Comparison of ENCODE assay signal across 9 mouse cellular contexts in genomic region chr16:18604267-18604701, GRCm38 (mm10). TPM values are rescaled to one million over a fixed set of nuclear protein-coding genes. Genes with fewer than 3 reads are reported as not detected.
DNase-seq lines count a peak whose midpoint lies in the region; ATAC-seq and TF ChIP-seq lines count a peak whose summit lies in the region.
"Had no signal": no experiment of that assay in that cellular context is flagged by ENCODE, and none has a peak within 500 bp of the region (broad histone marks: within the 10 kb centered on the region; RNA-seq: fewer than 3 reads in every experiment).

No protein-coding gene starts in this region.

- peak overlapping the region; percentile 3; the same call in 1 of the 2 replicates for H3K9ac ChIP-seq in heart, embryonic 14.5 days (ENCODE audit: low read length)

- H3K4me2 ChIP-seq in heart, embryonic 14.5 days (ENCODE audit: low read length), result no peak overlapping the region

- peak overlapping the region; percentile 56 to 70 for H3K27ac ChIP-seq in heart, embryonic 14.5 days (replicated peaks in 1 of 2; ENCODE audit: control insufficient read depth in 1 of 2, insufficient read depth in 1 of 2, low read depth in 2 of 2, low read length in 2 of 2)
- no peak overlapping the region for H3K27ac ChIP-seq in thymus, adult 2 months (ENCODE audit: control insufficient read depth, insufficient read depth, low read length)

- H3K4me3 ChIP-seq in heart, embryonic 14.5 days (ENCODE audit: control insufficient read depth in 1 of 2, insufficient read depth in 1 of 2, low read depth in 1 of 2, low read length in 2 of 2), result no peak overlapping the region
- no peak overlapping the region for H3K4me3 ChIP-seq in thymus, adult 2 months (ENCODE audit: control insufficient read depth, insufficient read depth, low read length)

- H3K4me1 ChIP-seq in heart, embryonic 14.5 days (ENCODE audit: control insufficient read depth in 2 of 2, insufficient read depth in 2 of 2, low read length in 2 of 2), result peaks cover 17 to 22% of the 10 kb centered on the region in 2 experiments
- 0 out of 2 replicates have a peak, but pooled peaks cover 4% of the 10 kb centered on the region for H3K4me1 ChIP-seq in thymus, adult 2 months (replicated peaks; ENCODE audit: control insufficient read depth, insufficient read depth, low read length)

- H3K9me3 ChIP-seq in heart, embryonic 14.5 days (ENCODE audit: control insufficient read depth, low read length), result no peaks in the 10 kb centered on the region

- ATAC-seq in heart, embryonic 14.5 days (ENCODE audit: insufficient number of reproducible peaks, insufficient read depth, low FRiP score, low read depth), result peak; percentile 52

- no peak for TF ChIP-seq CTCF in thymus, adult 2 months (IDR thresholded peaks at IDR 0.05; ENCODE audit: borderline replicate concordance, control insufficient read depth, extremely low read depth, insufficient read depth, low read length, poor library complexity)

- 24% methylated on average over 7 of the region's 8 CpGs for WGBS in heart, embryonic 14.5 days
- WGBS in thymus, adult 2 months, result 90% methylated on average over 8 of the region's 8 CpGs

- peak; percentile 38 for DNase-seq in adrenal gland, adult 2 months
- DNase-seq in adrenal gland, postnatal 25 days, result no peak
- peak; percentile 74 for DNase-seq in adipocyte (ENCODE audit: low spot score)
- peak; percentile 47 to 84 for DNase-seq in kidney, postnatal 25 days
- no peak for DNase-seq in thymus, adult 18-20 months
- no peak for DNase-seq in thymus, adult 2 months
- DNase-seq in frontal cortex, postnatal 25 days (ENCODE audit: low spot score in 2 of 2), result no peak
- DNase-seq: cerebellum, adult 2 months had no signal

- H3K36me3 ChIP-seq in heart, embryonic 14.5 days (ENCODE audit: control insufficient read depth, insufficient read depth, low read length), result no peaks in the 10 kb centered on the region
- no peaks in the 10 kb centered on the region for H3K36me3 ChIP-seq in thymus, adult 2 months (ENCODE audit: control insufficient read depth, insufficient read depth, low read length)

- TF ChIP-seq POLR2A in thymus, adult 2 months (IDR thresholded peaks at IDR 0.05; ENCODE audit: control insufficient read depth, extremely low read depth, insufficient read depth, low read length, poor library complexity), result no peak

- peaks cover 11% of the 10 kb centered on the region; the same call in 1 of the 2 replicates for H3K27me3 ChIP-seq in heart, embryonic 14.5 days (ENCODE audit: control insufficient read depth, insufficient read depth, low read length)
- no peaks in the 10 kb centered on the region; the same call in 1 of the 2 replicates for H3K27me3 ChIP-seq in thymus, adult 2 months (ENCODE audit: control insufficient read depth, insufficient read depth, low read length)

RNA-seq across cellular contexts. Expression of gene Tbx1, which starts 13.8 kb away (rescaled TPM):
- under 1 TPM in 1 of 2 experiments, not detected in 1; 0.28 TPM for total RNA-seq in adrenal gland, adult 2 months (2021)
- polyA plus RNA-seq in adrenal gland, adult 2 months (2012; rRNA removed), result 0.47 and 0.49 TPM in 2 replicates
- 0.52 TPM in 1 of 2 replicates, not detected in the other for total RNA-seq in adrenal gland, postnatal 25 days (2021)
- 0.20 and 0.80 TPM in 2 replicates for polyA plus RNA-seq in heart, embryonic 14.5 days (2014; fragmentation: Nextera tagmentation; extraction: Ambion mirVana)
- polyA plus RNA-seq in thymus, adult 2 months (2012; rRNA removed), result 0.49 and 1.4 TPM in 2 replicates

RNA-seq across cellular contexts. Expression of gene Gp1bb, which starts 17.9 kb away (rescaled TPM):
- not detected for total RNA-seq in adrenal gland, adult 2 months (2021)
- polyA plus RNA-seq in adrenal gland, adult 2 months (2012; rRNA removed), result 2.1 and 4.0 TPM in 2 replicates
- not detected in 2 replicates for total RNA-seq in adrenal gland, postnatal 25 days (2021)
- 3.4 and 4.5 TPM in 2 replicates for polyA plus RNA-seq in heart, embryonic 14.5 days (2014; fragmentation: Nextera tagmentation; extraction: Ambion mirVana)
- polyA plus RNA-seq in thymus, adult 2 months (2012; rRNA removed), result 1.1 TPM in 2 replicates

RNA-seq across cellular contexts. Expression of gene Gm49601, which starts 21.9 kb away (rescaled TPM):
- total RNA-seq in adrenal gland, adult 2 months (2021), result 1 to 10 TPM; 2.4 to 3.6 TPM
- polyA plus RNA-seq in adrenal gland, adult 2 months (2012; rRNA removed), result 3.7 and 4.0 TPM in 2 replicates
- 2.8 and 5.5 TPM in 2 replicates for total RNA-seq in adrenal gland, postnatal 25 days (2021)
- polyA plus RNA-seq in heart, embryonic 14.5 days (2014; fragmentation: Nextera tagmentation; extraction: Ambion mirVana), result 0.97 and 1.1 TPM in 2 replicates
- polyA plus RNA-seq in thymus, adult 2 months (2012; rRNA removed), result 0.88 and 0.93 TPM in 2 replicates

RNA-seq across cellular contexts. Expression of gene Sept5, which starts 25.5 kb away (rescaled TPM):
- 10 to 100 TPM; 12.6 to 12.9 TPM for total RNA-seq in adrenal gland, adult 2 months (2021)
- 8.0 and 9.1 TPM in 2 replicates for polyA plus RNA-seq in adrenal gland, adult 2 months (2012; rRNA removed)
- 8.4 and 11.4 TPM in 2 replicates for total RNA-seq in adrenal gland, postnatal 25 days (2021)
- polyA plus RNA-seq in heart, embryonic 14.5 days (2014; fragmentation: Nextera tagmentation; extraction: Ambion mirVana), result 5.8 and 7.3 TPM in 2 replicates
- 2.4 and 3.6 TPM in 2 replicates for polyA plus RNA-seq in thymus, adult 2 months (2012; rRNA removed)

Comparison
In these comparisons a context has a peak if more than half of its experiments do, and no peak if none do; other contexts are left out.
1. DNase-seq: peak in adrenal gland, adult 2 months (single experiment), adipocyte (single experiment) and kidney, postnatal 25 days (2 of 2); none in adrenal gland, postnatal 25 days (single experiment), thymus, adult 18-20 months (0 of 2), thymus, adult 2 months (single experiment) and frontal cortex, postnatal 25 days (0 of 2).